Mouse (Mus musculus) CH12.LX (cell line): Measurements from ENCODE around the gene Nwd2.

ENCODE experiments used
- CHD2 ChIP-seq: IDR thresholded peaks from 2 replicates; pipeline ENCODE4 v1.6.1; 2011; ENCODE audit warnings: low read length, improper control_type of control experiment
- CTCF ChIP-seq, 2 experiments: IDR thresholded peaks in 1 of 2; conservative IDR thresholded peaks in 1 of 2; 2 replicates each; pipeline ENCODE4 v1.5.1; 2011 to 2012; ENCODE audit warnings: low read depth in 2 of 2, low read length in 2 of 2, improper control_type of control experiment in 1 of 2, inconsistent platforms in 1 of 2, mild to moderate bottlenecking in 1 of 2, moderate library complexity in 1 of 2
- E2F4 ChIP-seq: IDR thresholded peaks from 2 replicates; pipeline ENCODE4 v1.6.1; 2011; ENCODE audit warnings: low read depth, low read length, improper control_type of control experiment; ENCODE audit not compliant: insufficient replicate concordance
- MAZ ChIP-seq: IDR thresholded peaks from 2 replicates; pipeline ENCODE4 v1.6.1; 2012; ENCODE audit warnings: low read depth, mild to moderate bottlenecking, inconsistent platforms, low read length, improper control_type of control experiment, moderate library complexity
- MXI1 ChIP-seq: IDR thresholded peaks from 2 replicates; pipeline ENCODE4 v1.6.1; 2011; ENCODE audit warnings: mild to moderate bottlenecking, low read depth, low read length, improper control_type of control experiment
- POLR2A ChIP-seq: IDR thresholded peaks from 2 replicates; pipeline ENCODE4 v1.6.1; 2011; ENCODE audit warnings: low read depth, mild to moderate bottlenecking, improper control_type of control experiment, low read length
- SIN3A ChIP-seq: IDR thresholded peaks from 2 replicates; pipeline ENCODE4 v1.6.1; 2012; ENCODE audit warnings: low read length, improper control_type of control experiment, inconsistent platforms
- ZKSCAN1 ChIP-seq: IDR thresholded peaks from 2 replicates; pipeline ENCODE4 v1.6.1; 2012; ENCODE audit warnings: low read depth, inconsistent platforms, low read length, improper control_type of control experiment, borderline replicate concordance

GRCm38 (mm10) chr5:63607447-63607846 is 41.5 kb upstream of the Nwd2 start:
- TF ChIP-seq CTCF (conservative IDR thresholded peaks at IDR 0.05 in 1 of 2, IDR thresholded peaks at IDR 0.05 in 1 of 2; ENCODE audit: low read depth in 2 of 2, low read length in 2 of 2): no peak
- TF ChIP-seq MAZ: no peak
- TF ChIP-seq ZKSCAN1: no peak
- no peak for TF ChIP-seq CHD2
- no peak for TF ChIP-seq MXI1
- TF ChIP-seq POLR2A: no peak
- no peak for TF ChIP-seq SIN3A
- TF ChIP-seq E2F4: no peak
